Mouse (Mus musculus) forebrain, postnatal 0 days (tissue): ENCODE measurements at regions not wholly inside any gene's neighbourhood (a gene's known extent, or its start where the extent isn't known, plus 50 kb on each side); places are given as distances from the start of the nearest gene placed in this dataset.
A peak's percentile ranks its signal among the peaks of the same experiment; 100 is the strongest.

Source experiments
- ATAC-seq: fragments of 200-750 bp; cut with Nextera tagmentation; 2 replicates; pipeline ENCODE4 v1.8.0; 2017; ENCODE audit warnings: mild to moderate bottlenecking, moderate library complexity
- DNase-seq: peaks from one replicate; pipeline ENCODE4 v3.0.0-alpha.2; 2015
- H3K27ac ChIP-seq: fragments of 300-500 bp; sonication (generic); 2 replicates; pipeline ENCODE4 v1.5.1; 2014; ENCODE audit warnings: low read depth, mild to moderate bottlenecking, antibody characterized with exemption, low read length, moderate library complexity, mixed read lengths
- H3K27me3 ChIP-seq: fragments of 300-500 bp; sonication (generic); 2 replicates; pipeline ENCODE4 v1.6.1; 2014; ENCODE audit warnings: mild to moderate bottlenecking, low read length, mixed read lengths; ENCODE audit not compliant: insufficient read depth
- H3K36me3 ChIP-seq: fragments of 300-500 bp; sonication (generic); 2 replicates; pipeline ENCODE4 v1.6.1; 2014; ENCODE audit warnings: mild to moderate bottlenecking, moderate library complexity; ENCODE audit not compliant: insufficient read depth
- H3K4me1 ChIP-seq: fragments of 300-500 bp; sonication (generic); 2 replicates; pipeline ENCODE4 v1.6.1; 2014; ENCODE audit warnings: antibody characterized with exemption; ENCODE audit not compliant: insufficient read depth
- H3K4me2 ChIP-seq: fragments of 300-500 bp; sonication (generic); 2 replicates; pipeline ENCODE4 v1.6.1; 2014; ENCODE audit warnings: low read depth, mild to moderate bottlenecking, moderate library complexity
- H3K4me3 ChIP-seq: fragments of 300-500 bp; sonication (generic); 2 replicates; pipeline ENCODE4 v1.5.1; 2014; ENCODE audit warnings: low read depth, low read length, mixed read lengths
- H3K9ac ChIP-seq: fragments of 300-500 bp; sonication (generic); 2 replicates; pipeline ENCODE4 v1.6.1; 2014; ENCODE audit warnings: mild to moderate bottlenecking
- H3K9me3 ChIP-seq: fragments of 300-500 bp; sonication (generic); 2 replicates; pipeline ENCODE4 v1.6.1; 2016; ENCODE audit warnings: low read length
- CTCF ChIP-seq: sonication (generic); IDR thresholded peaks from 2 replicates; pipeline ENCODE4 v1.5.1; 2016; ENCODE audit warnings: antibody characterized with exemption, control low read depth, low read depth
- WGBS: fragments of 180-500 bp; shearing (Covaris S2); extraction: QIAGEN DNeasy Blood & Tissue Kit; methylation state at CpG from one replicate; pipeline ENCODE4 v1.1.7; 2014; 5-methylcytosine and 5-hydroxymethylcytosine counted together

- Histone ChIP-seq H3K4me3 (no peak overlapping the region), H3K4me2 (no peak overlapping the region), H3K9ac (no peak overlapping the region), H3K27me3 (no peaks in the 10 kb centered on the region), H3K4me1 (peaks cover 12% of the 10 kb centered on the region; the same call in 1 of the 2 replicates), H3K9me3 (no peaks in the 10 kb centered on the region), H3K36me3 (no peaks in the 10 kb centered on the region), H3K27ac (no peak overlapping the region)
- TF ChIP-seq CTCF, result no peak
- DNase-seq, result peak; percentile 76
- ATAC-seq, result no peak
- 30% methylated on average over 2 of the region's 2 CpGs for WGBS
Measured at GRCm38 (mm10) chr1:3121288-3121687, 1686.4 kb upstream of the Gm37988 start.

DNA sequence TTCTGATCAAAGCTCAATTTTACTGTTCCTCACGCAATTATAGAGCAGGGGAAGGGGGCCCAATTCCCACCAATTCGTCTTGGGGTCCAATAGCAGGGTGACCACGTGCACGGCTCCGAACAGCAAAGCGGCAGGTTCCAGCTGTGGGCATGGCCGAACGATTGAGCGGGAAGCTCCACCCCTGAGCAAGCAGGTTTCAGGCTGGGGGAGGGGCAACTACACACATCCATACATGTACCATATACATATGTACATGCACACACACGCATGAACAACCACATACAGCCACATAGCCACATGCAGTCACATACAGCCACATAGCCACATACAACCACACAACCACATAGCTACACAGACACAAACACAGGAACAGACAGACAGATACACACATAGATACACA is 1685.9 kb upstream of the Gm37988 start:
- Histone ChIP-seq H3K9ac (no peak overlapping the region), H3K4me3 (no peak overlapping the region), H3K36me3 (no peaks in the 10 kb centered on the region), H3K4me2 (no peak overlapping the region), H3K4me1 (peaks cover 12% of the 10 kb centered on the region; the same call in 1 of the 2 replicates), H3K27ac (no peak overlapping the region), H3K9me3 (no peaks in the 10 kb centered on the region), H3K27me3 (no peaks in the 10 kb centered on the region)
- TF ChIP-seq CTCF, result no peak
- DNase-seq (no peak), ATAC-seq (no peak)
- WGBS, result 88% methylated on average over 10 of the region's 10 CpGs
